Mouse (Mus musculus) kidney, adult 18-20 months (tissue): ENCODE measurements around the gene Eml3.

Experiments used
- DNase-seq: peaks from one replicate; pipeline ENCODE4 v3.0.0; 2021

The Eml3 gene

GRCm38 (mm10) chr19:8989066-8989566 lies 59.8 kb downstream of the Eml3 start, which contains the start of gene Ahnak:
Gene Ahnak (plus strand): TSS chr19:8989284.
- DNase-seq: peak; percentile 80

GRCm38 (mm10) chr19:8989567-8990431 lies 60.4 kb downstream of the Eml3 start:
- DNase-seq: peak; percentile 83

- no peak for DNase-seq
Measured at GRCm38 (mm10) chr19:8990432-8991102, 61.2 kb downstream of the Eml3 start.
